ENCODE assay signal across 10 mouse cellular contexts in the genomic region with DNA sequence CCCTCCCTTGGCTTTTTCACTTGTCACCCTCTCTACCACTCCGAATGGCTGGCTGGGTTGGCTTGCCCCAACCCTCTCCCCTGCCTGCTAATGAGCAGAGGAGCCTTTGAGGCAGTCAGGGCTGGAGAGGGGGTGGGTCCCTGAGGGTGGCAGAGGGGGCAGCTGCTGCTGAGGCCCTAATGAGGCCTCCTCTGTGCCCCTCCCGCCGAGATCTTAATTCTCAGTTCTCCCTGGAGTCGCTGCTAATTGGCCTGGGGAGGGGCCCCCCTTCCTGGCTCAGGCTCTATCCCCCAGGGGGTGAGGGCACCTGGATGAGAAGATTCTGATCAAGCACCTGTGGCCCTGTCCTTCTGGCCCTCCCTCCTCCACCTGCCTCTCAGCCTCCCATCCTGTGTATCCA. TPM values are rescaled to one million over a fixed set of nuclear protein-coding genes. Genes with fewer than 3 reads are reported as not detected.
DNase-seq lines count a peak whose midpoint lies in the region; ATAC-seq and TF ChIP-seq lines count a peak whose summit lies in the region.
"Had no signal": no experiment of that assay in that cellular context is flagged by ENCODE, and none has a peak within 500 bp of the region (broad histone marks: within the 10 kb centered on the region; RNA-seq: fewer than 3 reads in every experiment).

No protein-coding gene starts in this region.

- TF ChIP-seq CTCF in thymus, adult 2 months (IDR thresholded peaks at IDR 0.05; ENCODE audit: borderline replicate concordance, control insufficient read depth, extremely low read depth, insufficient read depth, low read length, poor library complexity) = no peak

- H3K9ac ChIP-seq in hindbrain, embryonic 16.5 days (ENCODE audit: low read depth, low read length) = no peak overlapping the region
- H3K9ac ChIP-seq in embryonic facial prominence, embryonic 11.5 days (replicated peaks; ENCODE audit: low read length) = no peak overlapping the region; the same call in 1 of the 2 replicates
- peak overlapping the region; percentile 35 for H3K9ac ChIP-seq in hindbrain, embryonic 12.5 days
- H3K9ac ChIP-seq in midbrain, embryonic 16.5 days (ENCODE audit: low read depth, low read length) = 0 out of 2 replicates have a peak overlapping the region, but pooled peaks have one; percentile 16

- H3K27me3 ChIP-seq in hindbrain, embryonic 10.5 days (ENCODE audit: insufficient read depth, poor library complexity, severe bottlenecking) = peaks cover 61% of the 10 kb centered on the region
- peaks cover 8% of the 10 kb centered on the region for H3K27me3 ChIP-seq in hindbrain, embryonic 16.5 days (replicated peaks; ENCODE audit: control insufficient read depth, insufficient read depth, low read length)
- H3K27me3 ChIP-seq in embryonic facial prominence, embryonic 11.5 days (ENCODE audit: control insufficient read depth, insufficient read depth, low read length) = no peaks in the 10 kb centered on the region; the same call in 1 of the 2 replicates
- H3K27me3 ChIP-seq in hindbrain, embryonic 12.5 days = peaks cover 31% of the 10 kb centered on the region
- peaks cover 3% of the 10 kb centered on the region for H3K27me3 ChIP-seq in midbrain, embryonic 16.5 days (ENCODE audit: control insufficient read depth, insufficient read depth, low read depth, low read length)
- H3K27me3 ChIP-seq in thymus, adult 2 months (ENCODE audit: control insufficient read depth, insufficient read depth, low read length) = no peaks in the 10 kb centered on the region

- H3K4me3 ChIP-seq in hindbrain, embryonic 10.5 days = peak overlapping the region; percentile 48
- no peak overlapping the region for H3K4me3 ChIP-seq in hindbrain, embryonic 16.5 days (ENCODE audit: low read length)
- peak overlapping the region; percentile 21 for H3K4me3 ChIP-seq in embryonic facial prominence, embryonic 11.5 days (ENCODE audit: low read depth, low read length)
- peak overlapping the region; percentile 20; the same call in 1 of the 2 replicates for H3K4me3 ChIP-seq in hindbrain, embryonic 12.5 days
- no peak overlapping the region for H3K4me3 ChIP-seq in midbrain, embryonic 16.5 days (ENCODE audit: low read depth, low read length)
- H3K4me3 ChIP-seq in thymus, adult 2 months (ENCODE audit: control insufficient read depth, insufficient read depth, low read length) = no peak overlapping the region

- no peak for DNase-seq in hindbrain, embryonic 10.5 days (ENCODE audit: low spot score)
- no peak for DNase-seq in embryonic facial prominence, embryonic 11.5 days (ENCODE audit: low spot score)
- DNase-seq in right cerebral cortex, adult 2 months (ENCODE audit: low spot score in 2 of 2) = no peak
- no peak for DNase-seq in thymus, adult 2 months

- no peak for TF ChIP-seq POLR2A in thymus, adult 2 months (IDR thresholded peaks at IDR 0.05; ENCODE audit: control insufficient read depth, extremely low read depth, insufficient read depth, low read length, poor library complexity)

- ATAC-seq in hindbrain, embryonic 16.5 days = no peak
- no peak; the same call in 1 of the 2 replicates for ATAC-seq in embryonic facial prominence, embryonic 11.5 days (replicated peaks; ENCODE audit: insufficient number of reproducible peaks, low FRiP score, low TSS enrichment, low read depth)
- peak; percentile 77 for ATAC-seq in hindbrain, embryonic 12.5 days (ENCODE audit: low FRiP score)
- peak; percentile 53 for ATAC-seq in midbrain, embryonic 16.5 days
- no peak for ATAC-seq in granulocyte monocyte progenitor cell, adult 5-6 weeks (replicated peaks; ENCODE audit: poor library complexity, severe bottlenecking)

- H3K27ac ChIP-seq in hindbrain, embryonic 10.5 days = peak overlapping the region; percentile 56; the same call in 1 of the 2 replicates
- H3K27ac ChIP-seq in hindbrain, embryonic 16.5 days (ENCODE audit: low read depth, low read length) = no peak overlapping the region
- no peak overlapping the region for H3K27ac ChIP-seq in embryonic facial prominence, embryonic 11.5 days (replicated peaks; ENCODE audit: low read depth, low read length)
- H3K27ac ChIP-seq in hindbrain, embryonic 12.5 days = peak overlapping the region; percentile 55; the same call in 1 of the 2 replicates
- 0 out of 2 replicates have a peak overlapping the region, but pooled peaks have one; percentile 23 for H3K27ac ChIP-seq in midbrain, embryonic 16.5 days (ENCODE audit: low read length)
- H3K27ac ChIP-seq in thymus, adult 2 months (ENCODE audit: control insufficient read depth, insufficient read depth, low read length) = no peak overlapping the region

- peaks cover 53% of the 10 kb centered on the region for H3K4me1 ChIP-seq in hindbrain, embryonic 10.5 days (replicated peaks)
- peaks cover 21% of the 10 kb centered on the region for H3K4me1 ChIP-seq in hindbrain, embryonic 16.5 days (ENCODE audit: control insufficient read depth, insufficient read depth, low read depth, low read length)
- peaks cover 9% of the 10 kb centered on the region for H3K4me1 ChIP-seq in embryonic facial prominence, embryonic 11.5 days (ENCODE audit: control insufficient read depth, insufficient read depth, low read length)
- peaks cover 49% of the 10 kb centered on the region for H3K4me1 ChIP-seq in hindbrain, embryonic 12.5 days
- peaks cover 19% of the 10 kb centered on the region for H3K4me1 ChIP-seq in midbrain, embryonic 16.5 days (ENCODE audit: control insufficient read depth, insufficient read depth, low read length)
- peaks cover 14% of the 10 kb centered on the region for H3K4me1 ChIP-seq in thymus, adult 2 months (replicated peaks; ENCODE audit: control insufficient read depth, insufficient read depth, low read length)

- 0 out of 2 replicates have a peak, but pooled peaks cover 5% of the 10 kb centered on the region for H3K36me3 ChIP-seq in hindbrain, embryonic 10.5 days
- H3K36me3 ChIP-seq in hindbrain, embryonic 16.5 days (ENCODE audit: control insufficient read depth, insufficient read depth, low read length) = no peaks in the 10 kb centered on the region
- no peaks in the 10 kb centered on the region for H3K36me3 ChIP-seq in embryonic facial prominence, embryonic 11.5 days (replicated peaks; ENCODE audit: control insufficient read depth, insufficient read depth, low read depth, low read length)
- no peaks in the 10 kb centered on the region for H3K36me3 ChIP-seq in hindbrain, embryonic 12.5 days
- no peaks in the 10 kb centered on the region for H3K36me3 ChIP-seq in midbrain, embryonic 16.5 days (ENCODE audit: control insufficient read depth, insufficient read depth, low read length)
- H3K36me3 ChIP-seq in thymus, adult 2 months (ENCODE audit: control insufficient read depth, insufficient read depth, low read length) = no peaks in the 10 kb centered on the region

- no peak overlapping the region; the same call in 1 of the 2 replicates for H3K4me2 ChIP-seq in hindbrain, embryonic 16.5 days (ENCODE audit: low read length)
- H3K4me2 ChIP-seq in embryonic facial prominence, embryonic 11.5 days (ENCODE audit: low read depth, low read length) = peak overlapping the region; percentile 56
- H3K4me2 ChIP-seq in hindbrain, embryonic 12.5 days (replicated peaks) = peak overlapping the region; percentile 60
- H3K4me2 ChIP-seq in midbrain, embryonic 16.5 days (ENCODE audit: low read length) = peak overlapping the region; percentile 56

- H3K9me3 ChIP-seq in hindbrain, embryonic 10.5 days = peaks cover 7% of the 10 kb centered on the region; the same call in 1 of the 2 replicates
- H3K9me3 ChIP-seq in hindbrain, embryonic 16.5 days (ENCODE audit: control insufficient read depth, low read length) = no peaks in the 10 kb centered on the region
- H3K9me3 ChIP-seq in embryonic facial prominence, embryonic 11.5 days (replicated peaks; ENCODE audit: control insufficient read depth, low read length) = no peaks in the 10 kb centered on the region
- no peaks in the 10 kb centered on the region for H3K9me3 ChIP-seq in hindbrain, embryonic 12.5 days (replicated peaks)
- H3K9me3 ChIP-seq in midbrain, embryonic 16.5 days (replicated peaks; ENCODE audit: control insufficient read depth, low read length, poor library complexity, severe bottlenecking) = no peaks in the 10 kb centered on the region

- WGBS in hindbrain, embryonic 10.5 days = 3% methylated on average over 4 of the region's 4 CpGs
- WGBS in hindbrain, embryonic 16.5 days = 0% methylated on average over 4 of the region's 4 CpGs
- 3% methylated on average over 4 of the region's 4 CpGs for WGBS in embryonic facial prominence, embryonic 11.5 days
- WGBS in hindbrain, embryonic 12.5 days = 0% methylated on average over 4 of the region's 4 CpGs
- WGBS in midbrain, embryonic 16.5 days = 2% methylated on average over 4 of the region's 4 CpGs
- WGBS in thymus, adult 2 months = 37% methylated on average over 4 of the region's 4 CpGs

RNA-seq across cellular contexts. Expression of gene Gng8, which starts 2.7 kb away (rescaled TPM):
- polyA plus RNA-seq in hindbrain, embryonic 10.5 days (2016; fragmentation: Nextera tagmentation; extraction: Ambion mirVana) = 7.1 and 9.0 TPM in 2 replicates
- 1.5 and 1.6 TPM in 2 replicates for polyA plus RNA-seq in hindbrain, embryonic 16.5 days (2015; fragmentation: Nextera tagmentation; extraction: Ambion mirVana)
- 16.0 and 19.8 TPM in 2 replicates for polyA plus RNA-seq in embryonic facial prominence, embryonic 11.5 days (2014; fragmentation: Nextera tagmentation; extraction: Ambion mirVana)
- 12.1 and 13.6 TPM in 2 replicates for polyA plus RNA-seq in hindbrain, embryonic 12.5 days (2016; fragmentation: Nextera tagmentation; extraction: Ambion mirVana)
- 14.0 and 49.2 TPM in 2 replicates for polyA plus RNA-seq in midbrain, embryonic 16.5 days (2015; fragmentation: Nextera tagmentation; extraction: Ambion mirVana)
- not detected in 2 replicates for total RNA-seq in granulocyte monocyte progenitor cell, adult 5-6 weeks (2014; fragmentation: Nextera tagmentation)
- total RNA-seq in granulocyte monocyte progenitor cell, adult 5-6 weeks (2017) = 0.26 and 0.62 TPM in 2 replicates
- polyA plus RNA-seq in thymus, adult 2 months (2012; rRNA removed) = 0.62 and 1.7 TPM in 2 replicates
- total RNA-seq: megakaryocyte progenitor cell, adult 5-6 weeks had no signal

RNA-seq across cellular contexts. Expression of gene Ptgir, which starts 12.0 kb away (rescaled TPM):
- 0.77 and 1.5 TPM in 2 replicates for polyA plus RNA-seq in hindbrain, embryonic 10.5 days (2016; fragmentation: Nextera tagmentation; extraction: Ambion mirVana)
- 0.14 and 0.26 TPM in 2 replicates for polyA plus RNA-seq in hindbrain, embryonic 16.5 days (2015; fragmentation: Nextera tagmentation; extraction: Ambion mirVana)
- 0.87 and 1.1 TPM in 2 replicates for polyA plus RNA-seq in embryonic facial prominence, embryonic 11.5 days (2014; fragmentation: Nextera tagmentation; extraction: Ambion mirVana)
- 1.6 and 2.1 TPM in 2 replicates for polyA plus RNA-seq in hindbrain, embryonic 12.5 days (2016; fragmentation: Nextera tagmentation; extraction: Ambion mirVana)
- polyA plus RNA-seq in midbrain, embryonic 16.5 days (2015; fragmentation: Nextera tagmentation; extraction: Ambion mirVana) = 0.22 and 0.23 TPM in 2 replicates
- total RNA-seq in granulocyte monocyte progenitor cell, adult 5-6 weeks (2014; fragmentation: Nextera tagmentation) = 1.1 and 1.2 TPM in 2 replicates
- total RNA-seq in granulocyte monocyte progenitor cell, adult 5-6 weeks (2017) = 2.2 and 2.6 TPM in 2 replicates
- 11.3 and 11.4 TPM in 2 replicates for polyA plus RNA-seq in thymus, adult 2 months (2012; rRNA removed)
- total RNA-seq: layer of hippocampus, postnatal 36 days had no signal

RNA-seq across cellular contexts. Expression of gene Dact3, which starts 19.2 kb away (rescaled TPM):
- polyA plus RNA-seq in hindbrain, embryonic 10.5 days (2016; fragmentation: Nextera tagmentation; extraction: Ambion mirVana) = 3.2 and 4.9 TPM in 2 replicates
- 2.9 and 3.5 TPM in 2 replicates for polyA plus RNA-seq in hindbrain, embryonic 16.5 days (2015; fragmentation: Nextera tagmentation; extraction: Ambion mirVana)
- 11.5 and 12.2 TPM in 2 replicates for polyA plus RNA-seq in embryonic facial prominence, embryonic 11.5 days (2014; fragmentation: Nextera tagmentation; extraction: Ambion mirVana)
- 9.0 and 10.4 TPM in 2 replicates for polyA plus RNA-seq in hindbrain, embryonic 12.5 days (2016; fragmentation: Nextera tagmentation; extraction: Ambion mirVana)
- polyA plus RNA-seq in midbrain, embryonic 16.5 days (2015; fragmentation: Nextera tagmentation; extraction: Ambion mirVana) = 2.6 and 3.0 TPM in 2 replicates
- not detected in 2 replicates for total RNA-seq in granulocyte monocyte progenitor cell, adult 5-6 weeks (2014; fragmentation: Nextera tagmentation)
- total RNA-seq in granulocyte monocyte progenitor cell, adult 5-6 weeks (2017) = 0.31 and 0.69 TPM in 2 replicates
- 3.8 and 4.4 TPM in 2 replicates for polyA plus RNA-seq in thymus, adult 2 months (2012; rRNA removed)

RNA-seq across cellular contexts. Expression of gene Calm3, which starts 29.6 kb away (rescaled TPM):
- 170 and 245 TPM in 2 replicates for polyA plus RNA-seq in hindbrain, embryonic 10.5 days (2016; fragmentation: Nextera tagmentation; extraction: Ambion mirVana)
- 419 and 442 TPM in 2 replicates for polyA plus RNA-seq in hindbrain, embryonic 16.5 days (2015; fragmentation: Nextera tagmentation; extraction: Ambion mirVana)
- polyA plus RNA-seq in embryonic facial prominence, embryonic 11.5 days (2014; fragmentation: Nextera tagmentation; extraction: Ambion mirVana) = 227 and 237 TPM in 2 replicates
- 185 and 210 TPM in 2 replicates for polyA plus RNA-seq in hindbrain, embryonic 12.5 days (2016; fragmentation: Nextera tagmentation; extraction: Ambion mirVana)
- polyA plus RNA-seq in midbrain, embryonic 16.5 days (2015; fragmentation: Nextera tagmentation; extraction: Ambion mirVana) = 405 and 443 TPM in 2 replicates
- 188 and 246 TPM in 2 replicates for total RNA-seq in granulocyte monocyte progenitor cell, adult 5-6 weeks (2014; fragmentation: Nextera tagmentation)
- total RNA-seq in granulocyte monocyte progenitor cell, adult 5-6 weeks (2017) = 463 and 465 TPM in 2 replicates
- 398 and 475 TPM in 2 replicates for polyA plus RNA-seq in thymus, adult 2 months (2012; rRNA removed)

RNA-seq across cellular contexts. Expression of gene Pnmal2, which starts 50.2 kb away (rescaled TPM):
- polyA plus RNA-seq in hindbrain, embryonic 10.5 days (2016; fragmentation: Nextera tagmentation; extraction: Ambion mirVana) = 4.0 and 12.2 TPM in 2 replicates
- polyA plus RNA-seq in hindbrain, embryonic 16.5 days (2015; fragmentation: Nextera tagmentation; extraction: Ambion mirVana) = 143 and 146 TPM in 2 replicates
- polyA plus RNA-seq in embryonic facial prominence, embryonic 11.5 days (2014; fragmentation: Nextera tagmentation; extraction: Ambion mirVana) = 3.7 and 4.2 TPM in 2 replicates
- polyA plus RNA-seq in hindbrain, embryonic 12.5 days (2016; fragmentation: Nextera tagmentation; extraction: Ambion mirVana) = 55.6 and 60.3 TPM in 2 replicates
- polyA plus RNA-seq in midbrain, embryonic 16.5 days (2015; fragmentation: Nextera tagmentation; extraction: Ambion mirVana) = 186 and 206 TPM in 2 replicates
- not detected in 2 replicates for total RNA-seq in granulocyte monocyte progenitor cell, adult 5-6 weeks (2014; fragmentation: Nextera tagmentation)
- total RNA-seq in granulocyte monocyte progenitor cell, adult 5-6 weeks (2017) = 0.04 TPM in 1 of 2 replicates, not detected in the other
- polyA plus RNA-seq in thymus, adult 2 months (2012; rRNA removed) = 2.2 and 3.0 TPM in 2 replicates
- total RNA-seq: megakaryocyte progenitor cell, adult 5-6 weeks had no signal

Comparison
In these comparisons a context has a peak if more than half of its experiments do, and no peak if none do; other contexts are left out.
1. H3K27ac ChIP-seq: peak in hindbrain, embryonic 10.5 days (single experiment), hindbrain, embryonic 12.5 days (single experiment) and midbrain, embryonic 16.5 days (single experiment); none in hindbrain, embryonic 16.5 days (single experiment), embryonic facial prominence, embryonic 11.5 days (single experiment) and thymus, adult 2 months (single experiment).
2. H3K4me3 ChIP-seq: peak in hindbrain, embryonic 10.5 days (single experiment), embryonic facial prominence, embryonic 11.5 days (single experiment) and hindbrain, embryonic 12.5 days (single experiment); none in hindbrain, embryonic 16.5 days (single experiment), midbrain, embryonic 16.5 days (single experiment) and thymus, adult 2 months (single experiment).
3. ATAC-seq: peak in hindbrain, embryonic 12.5 days (single experiment) and midbrain, embryonic 16.5 days (single experiment); none in hindbrain, embryonic 16.5 days (single experiment), embryonic facial prominence, embryonic 11.5 days (single experiment) and granulocyte monocyte progenitor cell, adult 5-6 weeks (single experiment).
4. H3K9ac ChIP-seq: peak in hindbrain, embryonic 12.5 days (single experiment) and midbrain, embryonic 16.5 days (single experiment); none in hindbrain, embryonic 16.5 days (single experiment) and embryonic facial prominence, embryonic 11.5 days (single experiment).